Mouse (Mus musculus) stomach, postnatal 0 days (tissue): ENCODE data around the gene Galr2. TPM values are rescaled to one million over a fixed set of nuclear protein-coding genes. Genes with fewer than 3 reads are reported as not detected.

ENCODE experiments used
- ATAC-seq: fragments of 200-750 bp; cut with Nextera tagmentation; 2 replicates; pipeline ENCODE4 v1.8.0; 2017; ENCODE audit not compliant: low FRiP score, low TSS enrichment
- DNase-seq: peaks from one replicate; pipeline ENCODE4 v3.0.0-alpha.2; 2016; ENCODE audit warnings: low spot score
- H3K27ac ChIP-seq: fragments of 300-500 bp; sonication (generic); replicated peaks from 2 replicates; pipeline ENCODE4 v1.5.1; 2014; ENCODE audit warnings: mild to moderate bottlenecking, control low read depth
- H3K27me3 ChIP-seq: fragments of 300-500 bp; sonication (generic); 2 replicates; pipeline ENCODE4 v1.6.1; 2014; ENCODE audit warnings: low read length; ENCODE audit not compliant: control insufficient read depth, insufficient read depth
- H3K36me3 ChIP-seq: fragments of 300-500 bp; sonication (generic); 2 replicates; pipeline ENCODE4 v1.6.1; 2014; ENCODE audit warnings: low read length, mixed read lengths; ENCODE audit not compliant: control insufficient read depth, insufficient read depth
- H3K4me1 ChIP-seq: fragments of 300-500 bp; sonication (generic); replicated peaks from 2 replicates; pipeline ENCODE4 v1.6.1; 2014; ENCODE audit warnings: antibody characterized with exemption; ENCODE audit not compliant: control insufficient read depth, insufficient read depth
- H3K4me2 ChIP-seq: fragments of 300-500 bp; sonication (generic); replicated peaks from 2 replicates; pipeline ENCODE4 v1.6.1; 2014; ENCODE audit warnings: low read depth, mild to moderate bottlenecking, control low read depth, moderate library complexity
- H3K4me3 ChIP-seq: fragments of 300-500 bp; sonication (generic); 2 replicates; pipeline ENCODE4 v1.5.1; 2014; ENCODE audit warnings: low read depth, low read length, control low read depth
- H3K9ac ChIP-seq: fragments of 300-500 bp; sonication (generic); 2 replicates; pipeline ENCODE4 v1.6.1; 2014; ENCODE audit warnings: mild to moderate bottlenecking, low read length, control low read depth, mixed read lengths
- H3K9me3 ChIP-seq: fragments of 300-500 bp; sonication (generic); 2 replicates; pipeline ENCODE4 v1.6.1; 2016; ENCODE audit warnings: low read length; ENCODE audit not compliant: control insufficient read depth
- CTCF ChIP-seq: IDR thresholded peaks from 2 replicates; pipeline ENCODE4 v1.5.1; 2016; ENCODE audit warnings: antibody characterized with exemption, low read depth, mild to moderate bottlenecking, moderate library complexity
- EP300 ChIP-seq: optimal IDR thresholded peaks from 2 replicates; pipeline ENCODE3; 2016; ENCODE audit warnings: antibody characterized with exemption
- WGBS: fragments of 180-500 bp; shearing (Covaris S2); extraction: QIAGEN DNeasy Blood & Tissue Kit; methylation state at CpG from one replicate; pipeline ENCODE4 v1.1.7; 2014; 5-methylcytosine and 5-hydroxymethylcytosine counted together
- polyA plus RNA-seq: library from polyadenylated mRNA; unstranded; fragments of >200 nt; fragmentation: Nextera tagmentation; extraction: Ambion mirVana; gene quantifications from 2 replicates; pipeline ENCODE4 v1.2.1, GENCODE M21; 2015

Galr2 gene
- polyA plus RNA-seq, 1 experiment from 2014 or later, result 0.68 TPM

DNA sequence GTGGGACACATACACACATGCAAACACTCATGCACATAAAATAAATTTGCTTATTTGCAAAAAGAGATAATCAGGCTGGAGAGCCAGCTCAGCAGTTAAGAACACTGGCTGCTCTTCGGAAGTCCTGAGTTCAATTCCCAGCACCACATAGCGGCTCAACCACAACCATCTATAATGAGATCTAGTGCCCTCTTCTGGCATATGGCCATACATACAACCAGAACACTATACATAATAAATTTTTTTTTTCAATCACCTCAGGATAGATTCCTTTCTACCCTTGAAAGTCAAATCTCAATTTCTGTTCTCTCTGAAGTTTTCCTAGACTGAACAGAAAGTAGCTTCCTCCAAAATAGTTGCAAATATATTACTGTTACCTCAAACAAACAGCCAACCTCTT is 24.7 kb downstream of the Galr2 start:
- no peaks in the 10 kb centered on the region for H3K27me3 ChIP-seq
- no peak for TF ChIP-seq EP300
- TF ChIP-seq CTCF, result peak; percentile 14; the same call in 1 of the 2 replicates
- no peak overlapping the region for H3K4me3 ChIP-seq
- H3K9me3 ChIP-seq, result no peaks in the 10 kb centered on the region
- ATAC-seq, result no peak
- 0 out of 2 replicates have a peak, but pooled peaks cover 3% of the 10 kb centered on the region for H3K4me1 ChIP-seq
- peak overlapping the region; percentile 79; the same call in 1 of the 2 replicates for H3K4me2 ChIP-seq
- WGBS, result 100% methylated on average over 2 of the region's 2 CpGs
- DNase-seq, result no peak
- H3K27ac ChIP-seq, result no peak overlapping the region
- H3K36me3 ChIP-seq, result peaks cover 14% of the 10 kb centered on the region
- no peak overlapping the region for H3K9ac ChIP-seq

- H3K4me3 ChIP-seq, result peak overlapping the region; percentile 70
- 0 out of 2 replicates have a peak, but pooled peaks cover 3% of the 10 kb centered on the region for H3K4me1 ChIP-seq
- H3K27ac ChIP-seq, result no peak overlapping the region
- DNase-seq (peak; percentile 97), ATAC-seq (peak; percentile 88)
- H3K4me2 ChIP-seq, result peak overlapping the region; percentile 79
- peaks cover 14% of the 10 kb centered on the region for H3K36me3 ChIP-seq
- peak overlapping the region; percentile 77 for H3K9ac ChIP-seq
- WGBS, result 1% methylated on average over 52 of the region's 53 CpGs
- H3K9me3 ChIP-seq, result no peaks in the 10 kb centered on the region
- no peaks in the 10 kb centered on the region for H3K27me3 ChIP-seq
- TF ChIP-seq CTCF (peak; percentile 8; the same call in 1 of the 2 replicates), EP300 (no peak)
These were observed 25.6 kb downstream of the Galr2 start for GRCm38 (mm10) chr11:116306126-116306982.

GRCm38 (mm10) chr11:116307019-116307725 is 26.4 kb downstream of the Galr2 start, which contains the start of gene Exoc7:
Gene Exoc7 (minus strand): TSS chr11:116307233.
- ATAC-seq (peak; percentile 28), DNase-seq (no peak)
- Histone ChIP-seq H3K4me3 (peak within 1 kb of the TSS; percentile 70), H3K4me1 (0 out of 2 replicates have a peak, but pooled peaks cover 3% of the 10 kb centered on the region), H3K27me3 (no peaks in the 10 kb centered on the region), H3K9ac (peak within 1 kb of the TSS; percentile 77), H3K36me3 (peaks cover 10% of the 10 kb centered on the region; the same call in 1 of the 2 replicates), H3K9me3 (no peaks in the 10 kb centered on the region), H3K4me2 (peak within 1 kb of the TSS; percentile 79), H3K27ac (no peak within 1 kb of the TSS)
- TF ChIP-seq CTCF (no peak; the same call in 1 of the 2 replicates), EP300 (no peak)
- 82% methylated on average over 10 of the region's 10 CpGs for WGBS

- Histone ChIP-seq H3K9me3 (no peaks in the 10 kb centered on the region), H3K4me3 (no peak overlapping the region), H3K4me1 (0 out of 2 replicates have a peak, but pooled peaks cover 3% of the 10 kb centered on the region), H3K36me3 (peaks cover 10% of the 10 kb centered on the region; the same call in 1 of the 2 replicates), H3K4me2 (no peak overlapping the region), H3K27me3 (no peaks in the 10 kb centered on the region), H3K27ac (no peak overlapping the region), H3K9ac (no peak overlapping the region)
- no peak for TF ChIP-seq CTCF
- ATAC-seq, result peak; percentile 59
- 88% methylated on average over 12 of the region's 12 CpGs for WGBS
- peak; percentile 49 for DNase-seq
These were observed 27.2 kb downstream of the Galr2 start for GRCm38 (mm10) chr11:116307762-116308531.

- no peak overlapping the region for H3K4me2 ChIP-seq
- ATAC-seq (no peak), DNase-seq (no peak)
- H3K9me3 ChIP-seq, result no peaks in the 10 kb centered on the region
- H3K4me1 ChIP-seq, result 0 out of 2 replicates have a peak, but pooled peaks cover 3% of the 10 kb centered on the region
- WGBS, result 60% methylated on average over 3 of the region's 3 CpGs
- no peak overlapping the region for H3K9ac ChIP-seq
- no peak overlapping the region for H3K4me3 ChIP-seq
- TF ChIP-seq EP300, result no peak
- TF ChIP-seq CTCF, result no peak
- H3K27me3 ChIP-seq, result no peaks in the 10 kb centered on the region
- no peak overlapping the region for H3K27ac ChIP-seq
- H3K36me3 ChIP-seq, result no peaks in the 10 kb centered on the region
These were observed 28.9 kb downstream of the Galr2 start for GRCm38 (mm10) chr11:116309601-116310000.
